Mouse (Mus musculus) bone marrow macrophage, adult 2 months (primary cell): ENCODE data around the gene Colq.

Experiments used
- CTCF ChIP-seq: IDR thresholded peaks from 2 replicates; pipeline ENCODE4 v1.5.1; 2012; ENCODE audit warnings: low read depth, mild to moderate bottlenecking, low read length, moderate library complexity
- POLR2A ChIP-seq: IDR thresholded peaks from 2 replicates; pipeline ENCODE4 v1.6.1; 2012; ENCODE audit warnings: mild to moderate bottlenecking, low read depth, low read length, borderline replicate concordance

GRCm38 (mm10) chr14:31597446-31597845 lies 6.3 kb upstream of the Colq start:
- TF ChIP-seq CTCF (no peak), POLR2A (no peak)
